Mouse (Mus musculus): ENCODE data around the gene Rpl24. TPM values are rescaled to one million over a fixed set of nuclear protein-coding genes. Genes with fewer than 3 reads are reported as not detected.
"Not testable (repeated sequence)": the region's sequence is repeated elsewhere in the genome, so short reads cannot be mapped to it uniquely, and the experiment has no call there.

Gene Rpl24
- polyA plus RNA-seq, 1 experiment, result 226 TPM

- Histone ChIP-seq H3K4me1 (ENCODE audit: control insufficient read depth, insufficient read depth, low read length) (no peaks in the 10 kb centered on the region), H3K27me3 (replicated peaks; ENCODE audit: control insufficient read depth, insufficient read depth, low read length) (no peaks in the 10 kb centered on the region), H3K4me3 (ENCODE audit: insufficient read depth, low read depth, low read length) (no peak overlapping the region), H3K27ac (ENCODE audit: insufficient read depth, low read depth, low read length) (no peak overlapping the region), H3K36me3 (ENCODE audit: control insufficient read depth, insufficient read depth, low read length) (no peaks in the 10 kb centered on the region)
- DNase-seq, result no peak
- TF ChIP-seq POLR2A (IDR thresholded peaks at IDR 0.05; ENCODE audit: low read depth, low read length), result no peak
- no peak for TF ChIP-seq CTCF (conservative IDR thresholded peaks at IDR 0.05; ENCODE audit: insufficient read depth, insufficient read length, low read depth, low read length)
Measured at GRCm38 (mm10) chr16:55952771-55953170, 13.3 kb upstream of the Rpl24 start.

- not testable (repeated sequence) for H3K27me3 ChIP-seq (replicated peaks; ENCODE audit: control insufficient read depth, insufficient read depth, low read length); H3K4me3 ChIP-seq (ENCODE audit: insufficient read depth, low read depth, low read length); DNase-seq; H3K4me1 ChIP-seq (ENCODE audit: control insufficient read depth, insufficient read depth, low read length); H3K27ac ChIP-seq (ENCODE audit: insufficient read depth, low read depth, low read length); H3K36me3 ChIP-seq (ENCODE audit: control insufficient read depth, insufficient read depth, low read length)
- 91% methylated on average over 9 of the region's 9 CpGs for WGBS
Measured at GRCm38 (mm10) chr16:55954196-55954595, 11.9 kb upstream of the Rpl24 start.

- not testable (repeated sequence) for H3K36me3 ChIP-seq (ENCODE audit: control insufficient read depth, insufficient read depth, low read length); H3K4me1 ChIP-seq (ENCODE audit: control insufficient read depth, insufficient read depth, low read length); H3K27ac ChIP-seq (ENCODE audit: insufficient read depth, low read depth, low read length); DNase-seq; H3K4me3 ChIP-seq (ENCODE audit: insufficient read depth, low read depth, low read length); H3K27me3 ChIP-seq (replicated peaks; ENCODE audit: control insufficient read depth, insufficient read depth, low read length)
- WGBS, result 91% methylated on average over 6 of the region's 11 CpGs
Measured at GRCm38 (mm10) chr16:55963068-55963467, 3.0 kb upstream of the Rpl24 start.

GRCm38 (mm10) chr16:55964126-55964949, 1.7 kb upstream of the Rpl24 start:
- Histone ChIP-seq H3K27ac (ENCODE audit: insufficient read depth, low read depth, low read length) (no peak overlapping the region), H3K36me3 (ENCODE audit: control insufficient read depth, insufficient read depth, low read length) (no peaks in the 10 kb centered on the region; the same call in 1 of the 2 replicates), H3K4me1 (ENCODE audit: control insufficient read depth, insufficient read depth, low read length) (peaks cover 5% of the 10 kb centered on the region; the same call in 1 of the 2 replicates), H3K4me3 (ENCODE audit: insufficient read depth, low read depth, low read length) (no peak overlapping the region), H3K27me3 (replicated peaks; ENCODE audit: control insufficient read depth, insufficient read depth, low read length) (no peaks in the 10 kb centered on the region)
- 55% methylated on average over 4 of the region's 4 CpGs for WGBS
- DNase-seq, result peak; percentile 61
- TF ChIP-seq POLR2A (IDR thresholded peaks at IDR 0.05; ENCODE audit: low read depth, low read length) (no peak), CTCF (conservative IDR thresholded peaks at IDR 0.05; ENCODE audit: insufficient read depth, insufficient read length, low read depth, low read length) (peak; percentile 63)

- Histone ChIP-seq H3K4me1 (ENCODE audit: control insufficient read depth, insufficient read depth, low read length) (peaks cover 5% of the 10 kb centered on the region; the same call in 1 of the 2 replicates), H3K4me3 (ENCODE audit: insufficient read depth, low read depth, low read length) (peak overlapping the region; percentile 37), H3K27me3 (replicated peaks; ENCODE audit: control insufficient read depth, insufficient read depth, low read length) (no peaks in the 10 kb centered on the region), H3K27ac (ENCODE audit: insufficient read depth, low read depth, low read length) (no peak overlapping the region), H3K36me3 (ENCODE audit: control insufficient read depth, insufficient read depth, low read length) (peaks cover 11% of the 10 kb centered on the region)
- 15% methylated on average over 1 of the region's 1 CpGs for WGBS
- DNase-seq, result no peak
- no peak for TF ChIP-seq CTCF (conservative IDR thresholded peaks at IDR 0.05; ENCODE audit: insufficient read depth, insufficient read length, low read depth, low read length)
- no peak for TF ChIP-seq POLR2A (IDR thresholded peaks at IDR 0.05; ENCODE audit: low read depth, low read length)
Measured at GRCm38 (mm10) chr16:55967221-55967620, 1.1 kb downstream of the Rpl24 start.

- DNase-seq, result peak; percentile 50
- TF ChIP-seq CTCF (conservative IDR thresholded peaks at IDR 0.05; ENCODE audit: insufficient read depth, insufficient read length, low read depth, low read length), result peak; percentile 62
- TF ChIP-seq POLR2A (IDR thresholded peaks at IDR 0.05; ENCODE audit: low read depth, low read length), result no peak
- no peaks in the 10 kb centered on the region for H3K27me3 ChIP-seq (replicated peaks; ENCODE audit: control insufficient read depth, insufficient read depth, low read length)
- 47% methylated on average over 3 of the region's 3 CpGs for WGBS
- no peak overlapping the region for H3K27ac ChIP-seq (ENCODE audit: insufficient read depth, low read depth, low read length)
- H3K36me3 ChIP-seq (ENCODE audit: control insufficient read depth, insufficient read depth, low read length), result peaks cover 11% of the 10 kb centered on the region
- no peak overlapping the region for H3K4me3 ChIP-seq (ENCODE audit: insufficient read depth, low read depth, low read length)
- peaks cover 8% of the 10 kb centered on the region; the same call in 1 of the 2 replicates for H3K4me1 ChIP-seq (ENCODE audit: control insufficient read depth, insufficient read depth, low read length)
Measured at GRCm38 (mm10) chr16:55969147-55969546, 3.1 kb downstream of the Rpl24 start.

- DNase-seq, result no peak
- WGBS, result 89% methylated on average over 5 of the region's 5 CpGs
- peaks cover 8% of the 10 kb centered on the region; the same call in 1 of the 2 replicates for H3K4me1 ChIP-seq (ENCODE audit: control insufficient read depth, insufficient read depth, low read length)
- TF ChIP-seq CTCF (conservative IDR thresholded peaks at IDR 0.05; ENCODE audit: insufficient read depth, insufficient read length, low read depth, low read length), result no peak
- TF ChIP-seq POLR2A (IDR thresholded peaks at IDR 0.05; ENCODE audit: low read depth, low read length), result no peak
- H3K27me3 ChIP-seq (replicated peaks; ENCODE audit: control insufficient read depth, insufficient read depth, low read length), result no peaks in the 10 kb centered on the region
- peaks cover 11% of the 10 kb centered on the region for H3K36me3 ChIP-seq (ENCODE audit: control insufficient read depth, insufficient read depth, low read length)
- no peak overlapping the region for H3K27ac ChIP-seq (ENCODE audit: insufficient read depth, low read depth, low read length)
- no peak overlapping the region for H3K4me3 ChIP-seq (ENCODE audit: insufficient read depth, low read depth, low read length)
Measured at GRCm38 (mm10) chr16:55970416-55970815, 4.3 kb downstream of the Rpl24 start.
